Mouse (Mus musculus): ENCODE data around the gene Zmym6. TPM values are rescaled to one million over a fixed set of nuclear protein-coding genes. Genes with fewer than 3 reads are reported as not detected.
A peak's percentile ranks its signal among the peaks of the same experiment; 100 is the strongest.
"Not testable (repeated sequence)": the region's sequence is repeated elsewhere in the genome, so short reads cannot be mapped to it uniquely, and the experiment has no call there.

Zmym6 gene
- total RNA-seq (2021): 10 to 100 TPM; 33.5 to 37.6 TPM
- long read RNA-seq, experiment 1, partial matches to known transcripts: 5 of 17 reads
- long read RNA-seq, experiment 1, other reads (novel, unspliced or antisense): 12 of 17 reads
- long read RNA-seq, experiment 2, partial matches to known transcripts: 7 of 10 reads
- long read RNA-seq, experiment 2, other reads (novel, unspliced or antisense): 3 of 10 reads

GRCm38 (mm10) chr4:127076875-127077548 lies at the start of gene Zmym6:
TSS of gene Zmym6 (plus strand) at chr4:127077383.
- peak; percentile 94 to 95 for DNase-seq (ENCODE audit: low spot score in 2 of 2)

DNA sequence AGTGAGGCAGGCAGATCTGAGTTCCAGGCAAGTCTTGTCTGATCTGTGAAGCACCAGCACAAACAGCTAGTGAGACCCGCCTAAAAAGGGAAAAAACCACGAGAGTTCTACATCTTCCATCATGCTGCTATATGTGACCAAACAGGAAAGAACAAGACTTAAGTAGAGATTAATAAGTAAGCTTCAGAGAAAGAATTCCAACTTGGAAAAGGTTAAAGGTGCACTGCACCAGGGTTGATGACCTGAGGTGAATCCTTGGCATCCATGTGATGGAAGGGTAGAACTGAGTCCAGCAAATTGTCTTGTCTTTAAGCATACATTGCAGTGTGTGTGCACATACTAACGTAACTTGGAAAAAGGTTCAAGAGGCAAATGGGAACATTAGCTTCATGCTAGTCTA lies 40.0 kb upstream of the Zmym6 start:
- no peak for DNase-seq (ENCODE audit: low spot score in 2 of 2)

- DNase-seq (ENCODE audit: low spot score in 2 of 2): no peak
Observed at GRCm38 (mm10) chr4:127037908-127038827, 39.0 kb upstream of the Zmym6 start.

DNA sequence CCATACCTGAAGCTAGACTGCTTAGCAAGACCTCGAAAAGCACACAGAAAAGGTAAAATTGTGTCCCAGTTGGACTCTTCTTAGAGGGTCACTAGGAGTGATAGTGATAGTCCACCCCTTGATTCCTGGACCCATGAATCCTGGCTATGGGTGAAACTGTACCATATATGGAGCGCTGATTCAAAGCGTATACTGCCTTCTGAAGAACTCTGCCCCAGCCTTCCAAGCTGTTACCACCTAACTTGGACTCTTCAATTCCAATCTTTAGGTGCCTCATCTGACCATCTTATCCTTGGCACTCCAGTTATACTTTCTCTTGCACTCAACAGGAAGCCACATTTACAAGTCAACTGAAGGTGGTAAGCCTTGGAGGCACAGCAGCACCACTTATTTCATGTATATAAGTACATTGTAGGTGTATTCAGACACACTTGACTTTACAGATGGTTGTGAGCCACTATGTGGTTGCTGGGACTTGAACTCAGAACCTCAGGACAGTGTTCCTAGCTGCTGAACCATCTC lies 38.3 kb upstream of the Zmym6 start:
- DNase-seq (ENCODE audit: low spot score in 2 of 2): no peak

DNA sequence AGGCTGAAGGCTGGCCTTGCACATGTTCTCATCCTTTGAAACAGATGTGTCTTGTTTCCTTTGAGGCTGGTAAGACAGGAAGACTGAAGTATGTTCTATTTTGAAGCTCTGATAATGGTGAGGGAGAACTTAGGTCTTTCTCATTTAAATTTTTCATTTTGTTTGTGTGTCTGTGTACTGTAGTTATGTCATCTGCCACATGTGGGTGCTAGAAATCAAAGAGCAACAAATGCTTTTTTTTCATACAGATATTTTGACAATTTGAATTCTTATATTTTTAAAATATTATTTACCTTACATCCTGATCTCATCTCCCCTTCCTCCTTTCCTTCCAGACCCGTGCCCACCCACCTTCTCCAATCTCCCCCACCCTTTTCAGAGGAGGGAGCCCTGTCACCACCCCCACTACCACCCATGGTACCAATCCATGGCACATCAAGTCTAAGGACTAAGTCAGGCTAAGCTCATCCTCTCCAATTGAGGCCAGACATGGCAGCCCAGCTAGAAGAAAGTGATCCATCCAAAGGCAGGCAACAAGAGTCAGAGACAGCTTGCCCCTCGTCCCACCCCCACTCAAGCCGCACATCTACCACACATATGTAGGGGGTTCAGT lies 37.2 kb upstream of the Zmym6 start:
- DNase-seq (ENCODE audit: low spot score in 2 of 2): no peak

- DNase-seq (ENCODE audit: low spot score in 2 of 2): no peak
Observed at GRCm38 (mm10) chr4:127043540-127043939, 33.6 kb upstream of the Zmym6 start.

- DNase-seq (ENCODE audit: low spot score in 2 of 2): no peak
Observed at GRCm38 (mm10) chr4:127051121-127051520, 26.1 kb upstream of the Zmym6 start.

GRCm38 (mm10) chr4:127053071-127053470 lies 24.1 kb upstream of the Zmym6 start:
- DNase-seq (ENCODE audit: low spot score in 2 of 2): no peak

DNA sequence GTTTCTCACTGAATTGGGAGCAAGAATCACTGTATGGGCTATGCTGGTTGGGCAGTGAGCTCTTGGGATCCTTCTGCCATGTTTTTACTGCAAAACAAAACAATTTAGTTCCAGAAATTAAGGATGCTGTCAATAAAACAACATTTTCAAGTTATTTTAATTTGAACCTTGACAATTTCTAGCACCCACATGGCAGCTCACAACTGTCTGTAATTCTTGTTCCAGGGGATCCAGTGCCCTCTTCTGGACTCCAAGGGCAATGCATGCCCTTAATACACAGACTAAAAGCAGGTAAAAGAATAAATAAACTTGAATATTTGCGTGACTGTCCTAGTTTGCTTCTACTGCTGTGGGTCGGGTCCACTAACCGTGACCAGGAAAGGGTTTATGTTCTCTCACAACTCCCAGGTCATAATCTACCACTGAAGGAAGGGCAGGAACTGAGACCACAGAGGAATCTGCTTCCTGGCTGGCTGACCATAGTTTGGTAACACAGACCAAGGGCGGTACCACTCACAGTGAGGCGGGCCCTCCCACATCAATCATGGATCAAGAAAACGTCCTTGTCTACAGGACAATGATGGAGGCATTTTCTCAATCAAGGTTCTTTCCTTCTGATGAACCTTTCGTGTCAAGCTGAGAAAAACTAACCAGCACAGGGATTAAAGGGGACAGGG lies 22.5 kb upstream of the Zmym6 start:
- no peak for DNase-seq (ENCODE audit: low spot score in 2 of 2)

GRCm38 (mm10) chr4:127060585-127061290 lies 16.4 kb upstream of the Zmym6 start, which contains the start of gene Zmym1:
TSS of gene Zmym1 (minus strand) at chr4:127061152.
- peak; percentile 91 to 93 for DNase-seq (ENCODE audit: low spot score in 2 of 2)

DNA sequence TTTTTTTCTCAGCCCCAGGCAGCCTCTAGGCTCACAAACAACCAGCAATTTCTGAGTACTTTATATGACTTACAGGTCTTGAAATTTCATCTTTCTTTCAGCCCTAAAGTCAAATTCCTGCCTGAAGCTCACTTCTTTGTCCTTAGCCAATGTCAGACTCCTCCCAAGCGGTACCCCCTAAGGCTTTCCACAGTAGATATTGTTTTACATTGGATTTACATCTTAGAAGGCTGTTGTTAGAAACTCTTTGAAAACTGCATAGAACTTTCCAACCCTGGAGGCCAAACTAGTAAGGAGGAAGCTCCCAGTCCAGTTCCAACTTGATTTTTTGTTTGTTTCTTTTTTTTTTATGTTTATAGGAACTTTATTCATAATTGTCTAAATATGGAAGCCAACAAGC lies 13.1 kb upstream of the Zmym6 start:
- no peak for DNase-seq (ENCODE audit: low spot score in 2 of 2)

- no peak for DNase-seq (ENCODE audit: low spot score in 2 of 2)
Observed at GRCm38 (mm10) chr4:127074915-127075314, 2.3 kb upstream of the Zmym6 start.

GRCm38 (mm10) chr4:127080806-127081205 lies 3.6 kb downstream of the Zmym6 start:
- no peak for DNase-seq (ENCODE audit: low spot score in 2 of 2)

DNA sequence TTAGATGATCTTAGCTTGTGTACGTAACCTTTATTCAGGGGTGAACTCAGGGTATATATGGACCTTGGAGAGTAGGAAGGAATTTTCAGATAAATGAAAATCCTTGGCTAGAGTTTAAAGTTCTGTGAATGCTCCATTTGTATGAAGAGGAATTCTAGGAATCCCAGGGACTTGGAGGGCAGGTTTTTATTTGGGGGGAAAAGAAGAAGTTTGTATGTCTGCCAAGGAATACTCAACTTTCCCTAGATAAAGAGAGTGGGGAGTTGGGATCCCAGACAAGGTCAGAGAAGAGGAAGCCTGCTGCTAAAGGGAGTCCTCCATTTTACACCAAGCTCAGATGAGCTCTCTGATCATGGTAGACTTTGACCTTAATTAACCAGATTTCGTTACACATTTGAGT lies 5.9 kb downstream of the Zmym6 start:
- no peak for DNase-seq (ENCODE audit: low spot score in 2 of 2)

- DNase-seq (ENCODE audit: low spot score in 2 of 2): no peak
Observed at GRCm38 (mm10) chr4:127085761-127086160, 8.6 kb downstream of the Zmym6 start.

DNA sequence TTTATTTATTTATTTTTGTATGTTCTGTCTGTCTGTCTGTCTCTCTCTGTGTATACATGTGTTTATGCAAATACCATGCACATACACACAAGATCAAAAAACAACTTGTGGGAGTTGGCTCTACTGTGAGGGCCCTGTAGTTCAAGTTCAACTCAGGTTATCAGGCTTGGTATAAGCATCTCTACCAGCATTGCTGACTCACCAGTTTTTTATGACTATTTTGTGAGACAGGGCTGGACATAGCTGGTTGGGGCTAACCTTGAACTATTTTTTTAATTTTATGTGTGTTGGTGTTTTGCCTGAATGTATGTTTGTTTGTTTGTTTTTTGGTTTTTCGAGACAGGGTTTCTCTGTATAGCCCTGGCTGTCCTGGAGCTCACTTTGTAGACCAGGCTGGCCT lies 14.0 kb downstream of the Zmym6 start:
- DNase-seq (ENCODE audit: low spot score in 2 of 2): no peak

GRCm38 (mm10) chr4:127095090-127095489 lies 17.9 kb downstream of the Zmym6 start:
- DNase-seq (ENCODE audit: low spot score in 2 of 2): no peak

- not testable (repeated sequence) for DNase-seq (ENCODE audit: low spot score in 2 of 2)
Observed at GRCm38 (mm10) chr4:127099552-127099951, 22.4 kb downstream of the Zmym6 start.

GRCm38 (mm10) chr4:127107566-127107965 lies 30.4 kb downstream of the Zmym6 start:
- DNase-seq (ENCODE audit: low spot score in 2 of 2): no peak

DNA sequence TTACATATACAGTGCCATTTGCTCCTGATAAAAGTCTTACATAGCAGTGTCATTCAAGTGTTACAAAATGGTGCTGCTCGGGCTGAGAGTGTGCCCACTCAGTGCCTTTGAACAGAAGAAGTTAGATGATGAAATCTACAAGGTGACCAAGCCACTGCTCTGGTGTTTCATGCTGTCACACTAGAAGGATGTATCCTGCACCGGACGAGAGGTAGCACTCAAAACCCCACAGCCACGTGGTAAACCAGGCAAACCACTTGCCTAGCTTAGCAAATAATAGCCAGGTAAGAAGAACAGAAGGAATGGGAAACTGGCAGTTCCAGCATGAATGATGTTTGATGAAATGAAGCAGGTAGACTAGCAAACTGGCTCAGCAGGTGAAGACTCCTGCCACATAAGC lies 33.4 kb downstream of the Zmym6 start:
- DNase-seq (ENCODE audit: low spot score in 2 of 2): no peak
